Mouse (Mus musculus) hematopoietic stem cell, adult 5-6 weeks (primary cell): ENCODE data around the gene Gtf2a1l. TPM values are rescaled to one million over a fixed set of nuclear protein-coding genes. Genes with fewer than 3 reads are reported as not detected.

Experiments used
- ATAC-seq, 2 experiments: fragments of 125-278 bp in 1 of 2; replicated peaks in 1 of 2; 2 replicates each; pipeline ENCODE4 v1.8.0; 2016 to 2017; ENCODE audit warnings: inconsistent platforms in 2 of 2, mild to moderate bottlenecking in 2 of 2, moderate number of reproducible peaks in 2 of 2, low read depth in 1 of 2, moderate TSS enrichment in 1 of 2; ENCODE audit not compliant: low FRiP score in 2 of 2, poor library complexity in 2 of 2, severe bottlenecking in 2 of 2, insufficient read depth in 1 of 2, low TSS enrichment in 1 of 2
- total RNA-seq: library from RNA; stranded (forward); fragments of 172-1452, 232-1000 nt; gene quantifications from 2 replicates; pipeline ENCODE4 v1.2.3, GENCODE M21; 2017

Gene Gtf2a1l
- total RNA-seq, 1 experiment from 2014 or later = not detected

DNA sequence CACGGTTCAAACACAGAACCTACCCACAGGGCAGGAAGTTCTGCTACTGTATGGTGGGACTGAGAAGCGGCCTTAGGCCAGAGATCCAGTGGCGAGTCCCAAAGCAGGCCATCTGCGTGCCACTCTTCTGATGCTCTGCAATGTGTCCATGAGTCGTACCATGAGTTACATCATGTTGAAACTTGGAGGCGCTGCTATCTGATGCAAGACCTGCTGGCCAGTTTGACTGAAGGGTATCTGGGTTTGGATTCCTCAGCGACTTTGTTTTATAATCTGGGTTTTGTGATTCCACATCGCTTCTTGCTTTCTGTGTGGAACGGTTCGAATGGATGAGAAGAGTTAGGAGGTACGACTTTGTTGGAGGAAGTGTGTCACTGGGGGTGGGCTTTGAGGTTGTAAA lies 23.2 kb upstream of the Gtf2a1l start:
- ATAC-seq = no peak

DNA sequence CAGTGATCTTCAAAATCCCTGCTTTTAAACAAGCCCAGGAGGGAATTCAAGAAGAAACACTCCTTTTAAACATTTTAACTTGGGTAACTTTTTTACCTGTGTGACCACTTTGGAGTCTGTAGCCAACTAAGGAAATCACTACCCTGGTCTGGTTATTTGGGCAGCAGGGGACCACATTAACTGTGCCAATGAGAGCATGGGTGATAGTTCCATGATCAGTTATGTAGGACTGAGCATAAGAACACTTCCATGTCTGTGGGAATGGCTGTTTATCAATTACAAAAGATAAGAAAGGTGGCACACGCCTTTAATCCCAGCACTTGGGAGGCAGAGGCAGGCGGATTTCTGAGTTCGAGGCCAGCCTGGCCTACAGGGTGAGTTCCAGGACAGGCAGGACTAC lies 21.3 kb upstream of the Gtf2a1l start:
- ATAC-seq = no peak

DNA sequence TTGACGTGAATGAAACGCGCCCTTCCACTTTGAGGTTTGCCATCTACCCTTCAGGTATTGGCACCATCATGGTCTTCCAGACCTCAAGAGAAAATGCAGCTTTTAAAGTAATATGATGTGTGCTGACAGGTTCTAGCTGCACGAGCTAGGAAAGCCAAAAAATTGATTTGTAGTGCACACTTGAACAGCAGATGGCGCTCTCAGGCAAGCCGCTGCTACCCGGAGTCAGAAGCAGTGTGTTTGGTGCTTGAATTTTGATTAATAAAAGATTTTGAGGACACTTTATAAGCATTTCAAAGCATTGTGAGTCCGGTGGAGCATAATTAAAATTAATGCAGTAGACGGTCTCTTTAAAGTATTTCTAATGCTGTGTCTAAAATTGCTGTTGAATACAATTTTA lies 16.4 kb upstream of the Gtf2a1l start:
- peak; percentile 55 to 56; a peak in 1 of 4 replicates for ATAC-seq

DNA sequence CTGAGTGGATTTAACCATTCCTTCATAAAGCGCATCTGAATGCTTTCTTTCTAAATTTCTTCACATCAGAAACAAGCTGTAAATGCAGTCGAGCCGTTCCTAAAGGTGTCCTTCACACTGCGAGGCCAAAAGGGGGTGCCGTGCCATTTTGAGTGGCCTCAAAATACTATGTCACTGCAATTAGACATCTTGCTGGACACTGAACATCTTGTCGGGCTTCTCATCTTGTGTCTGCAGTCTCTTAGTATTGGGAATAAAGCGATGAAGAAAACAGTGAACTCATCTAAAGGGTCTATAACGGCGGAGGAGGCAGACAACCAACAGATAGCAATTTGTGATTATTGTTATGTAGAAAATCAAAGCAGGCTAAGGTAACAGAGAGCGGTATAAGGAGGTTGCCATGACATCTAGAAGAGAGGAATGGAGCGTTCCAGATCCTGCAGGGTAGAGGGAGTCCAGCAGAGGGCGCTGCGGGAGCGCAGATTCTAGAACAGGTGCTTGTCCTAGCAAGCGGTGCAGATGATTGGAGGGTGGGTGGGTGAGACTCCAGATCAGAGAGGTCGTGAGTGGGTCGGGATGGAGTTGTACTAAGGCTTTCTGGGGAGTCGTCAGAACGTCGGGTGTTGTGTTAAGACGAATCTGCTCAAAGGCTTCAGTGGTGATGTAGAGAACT lies 15.6 kb upstream of the Gtf2a1l start:
- ATAC-seq = peak; percentile 79 to 81; a peak in 3 of 4 replicates

DNA sequence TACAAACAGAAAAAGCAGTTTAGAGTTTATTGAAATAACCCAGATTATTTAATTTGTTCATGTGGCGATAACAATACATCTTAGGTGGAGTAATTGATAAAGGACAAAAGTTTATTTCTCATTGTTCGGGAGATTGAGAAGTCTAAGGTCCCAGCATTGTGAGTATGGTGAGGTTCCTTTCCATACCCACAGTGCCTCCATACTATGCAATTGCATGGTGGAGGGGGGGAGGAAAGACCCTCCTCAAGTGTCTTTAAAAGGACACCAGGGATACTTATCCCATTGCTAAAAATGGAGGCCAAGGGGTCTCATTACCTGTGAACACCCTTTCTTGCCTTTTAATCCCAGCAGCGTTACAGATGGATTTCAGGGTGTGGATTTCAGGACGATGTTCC lies 15.1 kb upstream of the Gtf2a1l start:
- no peak for ATAC-seq

DNA sequence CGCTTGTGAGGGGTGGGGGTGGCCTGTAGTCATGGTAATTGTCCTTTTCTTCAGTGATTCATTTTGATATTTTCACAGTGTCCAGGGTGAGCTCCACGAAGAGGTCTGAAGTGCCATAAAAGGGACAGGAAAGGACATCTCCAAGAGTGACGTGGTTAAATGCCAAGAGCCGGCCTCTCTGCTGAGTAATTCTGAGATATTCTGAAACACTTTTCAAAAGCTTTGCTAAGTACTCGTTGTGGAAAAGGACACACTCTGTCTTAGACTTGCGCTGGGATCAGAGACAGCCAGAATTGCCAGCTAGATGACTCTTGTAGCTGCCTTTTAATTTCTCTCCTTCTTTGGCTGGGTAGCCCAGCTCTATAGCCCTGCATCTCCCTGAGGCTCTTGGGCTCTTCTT lies 9.9 kb upstream of the Gtf2a1l start:
- no peak for ATAC-seq

DNA sequence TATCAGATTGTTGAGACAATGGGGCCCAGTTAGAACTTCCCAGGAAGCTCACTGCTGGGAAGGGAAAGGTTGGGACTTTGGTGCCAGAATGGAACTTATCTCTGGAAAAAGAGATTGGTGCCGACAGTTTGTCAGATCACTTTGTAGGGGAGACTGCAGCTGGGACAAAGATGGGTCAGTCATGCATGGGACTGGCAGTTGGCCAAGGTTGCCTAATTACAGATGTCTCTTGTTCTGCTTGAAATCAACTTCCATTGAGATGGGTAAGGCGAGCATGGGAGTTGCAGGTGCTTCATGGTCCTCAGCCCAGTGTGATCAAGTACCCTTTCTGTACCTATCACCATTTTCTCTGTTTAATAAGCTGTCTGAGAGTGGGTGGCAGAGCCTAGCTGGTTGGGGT lies 2.4 kb upstream of the Gtf2a1l start:
- ATAC-seq = no peak

DNA sequence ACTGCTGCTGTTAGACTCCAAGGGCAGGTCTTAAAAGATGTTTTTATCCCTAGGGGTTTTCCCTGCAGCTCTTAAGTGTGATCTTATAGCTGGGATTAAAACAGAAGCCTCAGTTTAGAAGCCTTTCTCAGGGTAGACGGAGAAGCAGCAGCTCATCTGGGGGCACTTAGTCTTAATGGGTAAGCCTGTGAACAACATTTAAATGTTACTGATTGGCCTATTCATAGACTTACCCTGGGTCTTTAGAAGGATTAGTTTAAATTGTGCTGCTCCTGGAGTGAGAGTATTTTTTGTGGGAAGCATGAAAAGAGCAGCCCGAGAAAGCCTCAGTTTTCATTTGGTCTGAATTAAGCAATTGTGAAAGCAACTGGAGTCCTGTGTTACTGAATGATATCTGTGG lies 1.5 kb downstream of the Gtf2a1l start:
- no peak for ATAC-seq

DNA sequence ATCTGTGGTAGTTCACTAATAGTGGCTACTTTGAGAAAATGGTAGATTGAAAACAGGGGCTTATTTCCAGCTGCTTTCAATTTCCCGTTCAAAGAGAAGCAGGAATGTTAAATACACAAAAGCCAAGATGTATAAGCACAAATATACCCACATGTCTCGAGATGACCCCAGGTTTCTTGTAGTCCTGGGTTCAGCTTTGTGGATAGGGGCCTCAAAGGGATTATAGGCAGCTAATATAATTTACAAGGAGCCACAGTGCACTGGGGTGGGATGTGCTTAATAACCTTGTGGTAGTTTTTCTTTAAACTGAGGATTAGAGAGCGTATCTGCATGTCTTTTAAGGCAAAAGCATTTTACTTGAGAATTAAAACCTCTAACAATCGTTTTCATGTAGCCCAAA lies 2.3 kb downstream of the Gtf2a1l start:
- no peak for ATAC-seq

DNA sequence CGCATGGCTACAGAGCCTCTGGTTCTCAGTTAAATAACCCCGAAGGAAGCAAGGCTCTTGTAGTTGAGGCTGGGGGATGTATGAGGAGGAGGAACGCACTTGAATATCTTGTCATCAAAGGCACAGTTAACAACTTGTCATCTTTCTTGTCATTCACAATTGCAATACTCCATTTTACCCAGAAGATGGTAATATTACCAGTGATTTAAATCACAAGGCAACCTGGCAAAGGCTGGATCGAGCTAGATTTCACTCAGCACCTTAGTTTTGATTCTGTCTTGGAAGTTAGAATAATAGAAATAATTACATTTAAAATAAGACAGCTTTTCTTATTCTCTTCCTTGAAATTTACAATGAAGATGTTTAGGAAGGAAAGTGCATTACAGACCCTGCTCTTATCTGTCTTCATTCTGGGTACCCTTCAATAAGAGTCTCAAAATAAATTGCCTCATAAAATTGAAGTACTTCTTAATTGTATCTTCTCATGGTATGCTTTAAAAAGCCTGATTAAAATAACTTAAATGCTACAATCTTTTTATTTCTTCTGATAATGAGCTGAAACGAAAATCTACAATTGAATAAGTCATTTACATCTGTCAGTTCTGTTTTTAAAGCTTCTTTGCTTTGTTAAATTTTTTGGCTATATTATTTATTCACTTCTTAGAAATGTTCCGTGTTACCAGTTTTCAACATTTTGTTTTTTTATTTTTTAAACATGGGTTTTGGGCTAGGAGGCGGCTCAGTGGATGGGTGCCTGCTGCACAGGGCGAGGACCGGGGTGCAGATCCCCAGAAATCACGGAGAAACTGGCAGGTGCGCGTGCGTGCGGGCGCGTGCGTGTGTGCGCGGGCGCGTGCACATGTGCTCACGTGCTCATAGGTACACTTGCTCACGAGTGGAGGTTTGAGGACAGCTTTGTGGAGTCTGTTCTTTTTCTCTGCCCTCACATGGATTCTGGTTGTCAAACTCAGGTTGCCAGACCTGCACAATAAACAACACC lies 7.2 kb downstream of the Gtf2a1l start:
- no peak for ATAC-seq

DNA sequence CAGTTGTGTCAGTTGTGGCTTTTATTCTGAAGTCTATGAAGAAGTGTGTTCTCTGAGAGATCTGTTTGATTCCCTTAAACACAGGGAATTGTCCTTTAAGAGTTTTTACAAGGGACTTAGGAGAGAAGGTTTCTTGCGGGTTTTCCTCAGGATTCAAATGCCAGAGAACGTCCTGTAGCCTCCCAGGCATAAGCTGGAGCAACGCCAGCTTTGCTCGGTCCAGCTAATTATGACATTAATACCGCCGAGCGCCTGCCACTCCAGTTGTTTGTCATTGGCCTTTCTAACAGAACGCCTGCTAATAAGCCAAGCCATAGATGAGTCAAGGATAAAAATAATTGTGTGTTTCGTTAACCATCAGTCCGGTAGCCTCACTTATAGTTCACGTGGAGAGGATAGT lies 19.8 kb downstream of the Gtf2a1l start:
- no peak for ATAC-seq

DNA sequence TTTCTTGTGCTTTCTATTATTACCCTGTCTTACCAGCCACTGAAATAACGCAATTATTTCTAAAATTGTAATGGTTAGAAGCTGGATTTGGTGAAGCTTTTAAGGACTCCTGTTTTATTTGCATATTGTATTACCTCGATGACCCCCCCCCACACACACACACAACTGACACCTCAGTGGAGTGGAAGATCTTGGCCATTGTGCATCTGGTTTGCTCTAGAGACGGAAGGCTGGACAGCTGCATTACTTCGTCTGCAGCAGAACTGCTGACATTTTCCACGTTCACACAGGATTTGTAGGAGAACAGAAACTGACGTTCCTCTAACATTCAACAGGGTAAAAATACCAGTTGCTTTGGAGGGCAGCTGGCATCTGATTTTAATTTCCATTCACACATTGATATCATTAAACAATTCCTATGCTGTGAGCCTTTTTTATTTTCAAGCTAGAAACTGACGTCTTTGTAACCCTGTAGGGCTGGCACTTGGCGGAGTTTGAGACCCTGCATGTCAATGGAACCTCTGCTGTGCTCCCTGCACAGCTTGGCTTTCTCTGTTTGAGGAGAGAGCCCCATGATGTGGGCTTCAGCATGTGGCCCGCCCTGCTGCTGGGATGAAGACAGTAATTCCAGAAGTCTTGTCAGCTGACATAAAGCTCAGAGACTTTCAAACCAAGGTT lies 28.3 kb downstream of the Gtf2a1l start:
- no peak for ATAC-seq

DNA sequence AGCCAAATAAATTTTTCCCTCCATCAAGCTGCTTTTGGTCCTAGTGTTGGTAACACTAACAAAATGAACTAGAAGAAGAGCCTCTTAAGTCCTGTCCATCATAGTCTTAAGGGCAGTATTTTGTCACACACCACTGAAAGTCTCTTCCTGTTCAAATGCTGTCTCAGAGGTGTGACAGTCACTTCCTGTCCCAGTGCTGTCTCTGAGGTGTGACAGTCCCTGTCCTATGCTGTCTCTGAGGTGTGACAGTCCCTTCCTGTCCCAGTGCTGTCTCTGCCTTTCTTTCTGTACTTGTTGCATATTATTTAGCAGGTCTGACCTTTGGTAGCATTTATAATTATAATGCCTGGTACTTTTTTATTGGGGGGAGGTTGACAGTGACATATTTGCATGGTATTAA lies 32.4 kb downstream of the Gtf2a1l start:
- no peak for ATAC-seq

DNA sequence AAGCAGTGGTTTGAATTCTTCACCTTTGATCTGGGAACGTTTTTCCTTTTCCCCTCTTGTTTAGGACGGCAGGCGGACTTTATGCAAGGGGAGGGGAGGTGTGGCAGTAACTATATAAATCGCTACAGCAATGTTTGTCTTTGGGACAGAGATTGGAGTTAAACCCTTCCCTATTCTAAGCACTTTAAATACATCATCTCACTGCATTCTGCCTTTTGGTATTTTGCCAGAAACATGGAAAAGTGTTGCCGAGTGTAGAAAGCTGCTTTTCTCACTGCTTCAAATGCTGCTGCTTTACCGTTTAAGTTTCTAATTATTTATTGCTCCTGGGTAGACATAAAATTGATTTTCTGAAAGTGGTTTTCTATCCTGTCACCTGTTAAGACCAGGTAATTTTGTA lies 33.9 kb downstream of the Gtf2a1l start:
- ATAC-seq = no peak

DNA sequence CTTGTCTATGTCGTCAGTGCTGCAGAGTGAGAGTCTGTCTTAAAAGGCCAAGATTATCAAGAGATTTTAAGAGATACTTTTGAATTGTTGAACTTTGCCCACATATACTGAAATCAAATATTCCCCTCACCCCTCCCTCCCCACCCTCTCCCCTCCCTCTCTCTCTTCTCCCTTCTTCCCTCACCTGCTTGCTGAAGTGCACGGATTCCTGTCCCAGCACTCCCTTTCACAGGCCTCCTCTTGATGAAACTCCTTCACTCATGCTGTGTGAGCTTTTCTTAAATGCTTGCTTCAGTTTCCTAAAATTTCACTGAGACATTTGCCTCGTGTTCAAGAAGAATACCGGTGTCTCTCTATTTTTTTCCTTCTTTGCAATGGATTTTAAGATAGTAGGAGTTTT lies 34.7 kb downstream of the Gtf2a1l start:
- ATAC-seq = no peak

DNA sequence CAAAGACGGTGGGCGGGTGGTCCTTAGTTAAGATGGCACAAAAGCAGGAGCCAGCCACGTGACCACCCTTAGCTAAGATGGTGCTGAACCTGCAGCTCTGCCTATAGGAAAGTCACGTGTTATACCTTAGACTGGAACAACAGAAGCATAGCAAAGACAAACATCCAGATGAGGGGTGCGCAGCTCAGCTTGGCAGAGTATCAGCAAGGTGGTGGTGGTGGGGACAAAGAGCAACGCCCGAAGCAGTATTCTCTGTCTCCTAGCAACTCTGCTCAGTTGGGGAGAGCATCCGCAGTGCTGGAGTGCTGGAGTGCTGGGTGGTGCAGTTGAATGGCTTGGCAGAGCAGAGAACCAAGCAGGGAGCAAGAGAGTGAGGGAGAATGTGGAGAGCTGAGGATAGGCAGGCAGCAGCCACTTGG lies 37.8 kb downstream of the Gtf2a1l start:
- no peak for ATAC-seq

DNA sequence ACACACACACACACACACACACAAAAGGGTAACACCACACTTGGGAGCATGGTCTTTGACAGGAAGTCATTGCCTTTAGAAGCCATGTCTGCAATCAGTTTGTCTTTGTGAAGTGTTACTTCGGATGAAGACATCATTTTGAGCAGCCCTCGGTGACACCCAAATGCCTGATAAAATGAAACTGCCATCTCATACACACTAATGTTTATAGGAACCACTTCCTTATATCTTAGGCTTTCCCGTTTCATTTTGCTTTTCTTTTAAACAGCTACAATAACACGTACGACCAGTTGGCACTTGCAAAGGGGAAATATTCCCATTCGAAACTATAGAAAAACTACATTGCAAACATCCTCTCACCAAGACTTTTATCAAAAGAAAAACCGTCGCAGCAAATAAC lies 81.2 kb downstream of the Gtf2a1l start:
- ATAC-seq = no peak

DNA sequence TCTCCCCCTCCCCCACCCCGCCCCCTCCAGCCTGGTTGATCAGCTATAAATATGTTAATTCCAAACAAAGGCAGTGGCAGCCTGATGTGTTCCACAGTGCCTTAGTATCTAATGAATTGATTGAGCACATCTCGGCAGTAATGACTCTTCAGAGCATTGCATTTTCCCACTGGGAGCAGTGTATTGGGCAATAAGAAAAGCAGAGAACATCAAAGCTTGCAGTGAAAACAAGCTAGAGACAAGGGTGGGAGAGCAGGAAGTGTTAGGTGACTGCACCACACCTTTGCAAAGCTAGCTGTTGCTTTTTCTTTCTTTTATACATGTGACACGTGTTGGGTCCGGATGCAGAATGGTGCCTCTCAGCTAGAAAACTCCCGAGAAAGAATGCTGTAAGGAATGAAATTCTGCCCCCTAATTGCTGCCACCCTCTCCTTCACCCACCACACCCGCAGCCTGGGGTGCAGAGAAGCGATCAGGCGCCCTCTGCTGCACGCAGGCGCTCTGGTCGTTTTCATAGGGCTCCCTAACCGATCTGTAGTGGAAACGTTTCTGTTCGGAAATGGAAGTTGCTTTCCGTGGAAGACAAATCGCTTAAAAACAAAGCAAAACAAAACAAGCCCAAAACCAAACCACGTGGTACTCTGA lies 84.5 kb downstream of the Gtf2a1l start:
- ATAC-seq = peak; percentile 85 to 88
